Mouse (Mus musculus) liver, embryonic 16.5 days (tissue): Measurements from ENCODE around the gene Pgf. TPM values are rescaled to one million over a fixed set of nuclear protein-coding genes. Genes with fewer than 3 reads are reported as not detected.

Source experiments
- ATAC-seq: fragments of 200-750 bp; cut with Nextera tagmentation; 2 replicates; pipeline ENCODE4 v1.8.0; 2017; ENCODE audit warnings: low read depth, mild to moderate bottlenecking, moderate number of reproducible peaks, moderate library complexity
- H3K27ac ChIP-seq: fragments of 300-500 bp; sonication (generic); 2 replicates; pipeline ENCODE4 v1.5.1; 2014; ENCODE audit warnings: mild to moderate bottlenecking, low read length
- H3K27me3 ChIP-seq: fragments of 300-500 bp; sonication (generic); 2 replicates; pipeline ENCODE4 v1.6.1; 2014; ENCODE audit warnings: low read depth, low read length, mixed read lengths; ENCODE audit not compliant: control insufficient read depth, insufficient read depth
- H3K36me3 ChIP-seq: fragments of 300-500 bp; sonication (generic); 2 replicates; pipeline ENCODE4 v1.6.1; 2014; ENCODE audit warnings: mild to moderate bottlenecking; ENCODE audit not compliant: control insufficient read depth, insufficient read depth
- H3K4me1 ChIP-seq: fragments of 300-500 bp; sonication (generic); 2 replicates; pipeline ENCODE4 v1.6.1; 2014; ENCODE audit warnings: low read depth, low read length, mixed read lengths; ENCODE audit not compliant: control insufficient read depth
- H3K4me2 ChIP-seq: fragments of 300-500 bp; sonication (generic); 2 replicates; pipeline ENCODE4 v1.6.1; 2014; ENCODE audit warnings: low read depth, low read length, mixed read lengths
- H3K4me3 ChIP-seq: fragments of 300-500 bp; sonication (generic); 2 replicates; pipeline ENCODE4 v1.5.1; 2014; ENCODE audit warnings: low read depth, mild to moderate bottlenecking, low read length
- H3K9ac ChIP-seq: fragments of 300-500 bp; sonication (generic); 2 replicates; pipeline ENCODE4 v1.6.1; 2014; ENCODE audit warnings: low read depth, low read length
- H3K9me3 ChIP-seq: fragments of 300-500 bp; sonication (generic); replicated peaks from 2 replicates; pipeline ENCODE4 v1.6.1; 2016; ENCODE audit warnings: low read length; ENCODE audit not compliant: control insufficient read depth
- WGBS: fragments of 180-500 bp; shearing (Covaris S2); extraction: QIAGEN DNeasy Blood & Tissue Kit; methylation state at CpG from one replicate; pipeline ENCODE4 v1.1.7; 2014; ENCODE audit not compliant: insufficient replicate concordance; 5-methylcytosine and 5-hydroxymethylcytosine counted together
- polyA plus RNA-seq: library from polyadenylated mRNA; unstranded; fragments of >200 nt; fragmentation: Nextera tagmentation; extraction: Ambion mirVana; gene quantifications from 2 replicates; pipeline ENCODE4 v1.2.1, GENCODE M21; 2015

The Pgf gene
- polyA plus RNA-seq, 1 experiment from 2014 or later, result 0.57 TPM

DNA sequence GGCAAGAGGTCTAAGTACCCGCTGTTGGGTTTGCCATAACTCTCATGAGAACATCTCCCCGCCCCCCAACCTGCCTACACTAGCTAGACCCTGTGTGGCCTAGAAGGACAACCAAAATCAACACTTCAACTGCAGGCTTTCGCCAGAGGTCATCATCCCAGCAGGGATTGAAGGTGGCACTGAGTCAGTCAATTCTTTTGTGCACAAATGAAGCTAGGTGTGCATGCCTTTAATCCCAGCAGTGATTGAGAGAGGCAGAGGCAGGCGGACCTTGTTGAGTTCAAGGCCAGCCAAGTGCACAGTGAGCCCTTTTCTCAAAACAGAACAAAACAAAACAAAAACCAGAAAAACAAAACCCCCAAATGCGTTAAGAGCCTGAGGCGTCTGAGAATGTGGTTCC is 36.5 kb downstream of the Pgf start:
- Histone ChIP-seq H3K4me3 (no peak overlapping the region), H3K36me3 (no peaks in the 10 kb centered on the region), H3K9me3 (no peaks in the 10 kb centered on the region), H3K27ac (no peak overlapping the region), H3K4me1 (no peaks in the 10 kb centered on the region), H3K4me2 (no peak overlapping the region), H3K27me3 (no peaks in the 10 kb centered on the region), H3K9ac (no peak overlapping the region)
- 66% methylated on average over 6 of the region's 6 CpGs for WGBS
- ATAC-seq, result no peak

DNA sequence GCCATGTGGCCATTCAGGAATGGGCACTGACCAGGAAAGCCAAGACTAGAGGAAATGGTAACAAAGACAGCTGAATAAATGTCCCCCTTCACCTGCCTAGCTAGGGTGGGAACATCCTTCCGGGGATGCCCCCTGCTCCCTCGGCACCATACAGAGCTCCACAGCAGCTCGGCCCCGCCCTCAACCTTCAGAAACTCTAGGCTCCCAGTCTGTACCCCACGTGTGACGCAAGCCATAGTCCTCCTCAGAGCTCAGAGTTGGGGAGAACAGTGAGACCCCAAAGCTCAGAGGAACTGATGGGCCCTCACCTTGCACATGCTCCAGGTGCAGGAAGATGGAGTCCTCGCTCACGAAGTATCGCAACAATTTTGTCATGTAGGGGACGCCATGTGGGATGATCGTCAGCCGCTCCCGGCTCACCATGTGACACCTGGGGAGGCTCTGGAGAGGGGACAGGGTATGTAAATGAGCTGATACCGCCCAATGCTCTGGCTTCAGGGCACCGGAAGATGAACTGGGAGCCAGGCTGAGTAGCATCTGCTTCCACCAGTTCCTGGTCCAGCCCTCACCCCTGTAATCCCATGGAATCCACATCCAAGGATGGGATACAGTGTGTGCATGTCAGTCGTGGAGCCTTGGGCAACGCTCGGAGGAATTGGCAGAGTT is 37.4 kb downstream of the Pgf start:
- Histone ChIP-seq H3K4me2 (no peak overlapping the region), H3K27ac (no peak overlapping the region), H3K9me3 (no peaks in the 10 kb centered on the region), H3K36me3 (0 out of 2 replicates have a peak, but pooled peaks cover 3% of the 10 kb centered on the region), H3K27me3 (no peaks in the 10 kb centered on the region), H3K4me3 (no peak overlapping the region), H3K4me1 (no peaks in the 10 kb centered on the region), H3K9ac (no peak overlapping the region)
- ATAC-seq, result no peak
- 35% methylated on average over 18 of the region's 18 CpGs for WGBS

DNA sequence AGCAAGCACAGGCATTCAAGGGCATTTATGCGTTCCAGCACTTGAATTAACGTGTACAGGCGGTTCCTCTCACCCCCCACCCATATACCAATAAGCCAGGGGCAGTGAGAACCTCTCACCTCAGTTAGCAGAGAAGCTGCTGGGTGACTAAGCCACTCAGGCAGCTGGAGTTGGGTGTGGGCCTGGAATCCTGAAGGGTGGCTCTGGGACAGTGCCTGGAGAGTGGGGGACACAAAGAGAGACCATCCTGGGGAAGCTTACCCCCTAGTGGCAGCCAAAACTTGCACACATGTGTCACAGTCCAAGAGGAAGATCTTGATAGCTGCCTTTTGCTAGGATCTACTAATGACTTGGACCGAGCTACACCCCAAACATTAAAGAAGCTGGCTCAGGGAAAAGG is 41.0 kb downstream of the Pgf start:
- 69% methylated on average over 4 of the region's 4 CpGs for WGBS
- H3K27ac ChIP-seq, result no peak overlapping the region
- no peak for ATAC-seq

DNA sequence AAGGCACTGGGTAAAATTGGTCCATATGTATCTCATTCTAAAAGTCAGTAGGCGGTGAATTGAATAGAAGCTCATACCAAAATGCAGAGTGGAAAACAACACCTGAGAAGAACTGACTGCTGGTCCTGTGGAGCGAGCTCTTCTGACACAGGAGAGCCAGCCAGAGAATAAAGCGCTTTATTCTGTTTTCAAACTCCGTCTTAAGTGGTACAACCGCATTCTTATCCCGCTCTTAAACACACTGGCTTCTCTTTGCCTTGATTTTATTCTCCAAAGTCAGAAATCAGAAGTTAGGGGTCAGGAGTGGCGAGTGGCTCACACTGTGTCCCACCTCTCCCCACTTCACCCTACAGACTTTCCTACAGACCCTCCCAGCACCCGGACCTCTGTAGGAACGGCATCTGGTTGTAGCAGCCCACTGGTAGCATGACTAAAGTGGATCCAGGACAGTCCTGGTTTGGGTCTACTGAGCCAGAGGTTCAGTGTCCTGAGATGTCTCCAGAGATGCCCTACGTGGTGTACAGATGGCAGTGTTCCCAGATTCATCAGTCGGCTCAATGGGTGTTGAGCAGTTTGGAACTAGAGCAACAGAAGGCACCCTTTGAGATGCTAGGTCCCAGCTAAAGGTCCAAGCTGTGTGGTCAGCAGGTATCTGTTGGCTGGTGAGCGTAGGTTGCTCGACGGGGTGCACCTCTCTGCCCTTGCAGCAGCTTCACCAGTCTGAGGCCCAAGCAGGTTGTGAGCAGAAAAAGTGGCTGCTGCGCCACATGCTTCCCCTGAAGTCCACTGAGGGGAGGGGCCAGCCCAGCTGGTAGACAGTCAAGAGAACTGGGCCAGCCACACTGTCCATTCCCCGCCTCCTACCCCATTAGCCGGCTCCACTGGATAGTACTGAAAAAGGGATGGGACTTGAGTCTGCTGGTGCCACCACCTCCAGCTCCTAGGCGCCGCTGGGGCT is 41.8 kb downstream of the Pgf start:
- no peak overlapping the region for H3K27ac ChIP-seq
- no peaks in the 10 kb centered on the region for H3K27me3 ChIP-seq
- no peak for ATAC-seq
- no peak overlapping the region for H3K4me3 ChIP-seq
- H3K36me3 ChIP-seq, result peaks cover 30% of the 10 kb centered on the region
- no peak overlapping the region for H3K4me2 ChIP-seq
- H3K4me1 ChIP-seq, result no peaks in the 10 kb centered on the region
- WGBS, result 79% methylated on average over 19 of the region's 19 CpGs
- H3K9me3 ChIP-seq, result no peaks in the 10 kb centered on the region
- H3K9ac ChIP-seq, result no peak overlapping the region

More for the DNA sequence above, 41.0 kb downstream of the Pgf start:
- Histone ChIP-seq H3K9ac (no peak overlapping the region), H3K4me2 (no peak overlapping the region), H3K9me3 (no peaks in the 10 kb centered on the region), H3K4me1 (no peaks in the 10 kb centered on the region), H3K4me3 (no peak overlapping the region), H3K27me3 (no peaks in the 10 kb centered on the region), H3K36me3 (peaks cover 23% of the 10 kb centered on the region)

DNA sequence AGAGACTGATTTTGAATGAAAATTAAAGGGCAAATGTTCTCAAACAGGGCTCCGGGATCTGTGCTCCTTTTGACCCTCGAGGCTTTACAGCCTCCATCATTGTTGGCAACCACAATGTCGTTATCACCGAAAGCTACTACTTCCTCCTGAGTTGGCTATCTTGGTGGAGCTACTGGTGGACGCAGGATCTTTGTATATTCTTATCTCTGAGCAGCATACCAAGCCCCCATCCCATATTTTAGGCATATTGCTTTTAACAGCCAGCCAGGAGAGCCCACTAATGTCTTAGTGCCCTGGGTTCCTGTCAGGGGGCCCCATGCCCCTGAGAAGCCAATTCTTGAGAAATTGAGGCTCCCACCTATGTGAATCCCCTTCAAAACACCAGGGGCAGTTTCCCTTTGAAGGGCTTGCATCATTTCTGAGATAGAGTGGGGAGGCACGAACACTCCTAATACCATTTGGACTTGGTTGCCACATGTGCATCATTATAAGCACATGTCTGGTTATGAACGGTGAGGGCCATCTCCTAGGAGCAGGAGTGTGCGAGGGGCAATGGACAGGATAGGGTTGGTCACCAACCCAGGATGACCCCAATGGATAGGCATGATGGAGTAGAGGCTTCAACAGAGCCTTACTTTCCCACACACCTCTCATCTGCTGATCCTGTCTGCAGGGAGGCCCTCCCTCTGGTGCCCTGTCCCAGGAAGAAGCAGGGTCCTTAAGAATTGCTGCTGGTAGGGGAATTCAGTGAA is 43.4 kb downstream of the Pgf start:
- Histone ChIP-seq H3K4me2 (no peak overlapping the region), H3K36me3 (peaks cover 45% of the 10 kb centered on the region), H3K9ac (no peak overlapping the region), H3K27me3 (no peaks in the 10 kb centered on the region), H3K27ac (no peak overlapping the region), H3K4me1 (no peaks in the 10 kb centered on the region), H3K9me3 (no peaks in the 10 kb centered on the region), H3K4me3 (no peak overlapping the region)
- WGBS, result 31% methylated on average over 8 of the region's 8 CpGs
- ATAC-seq, result no peak

DNA sequence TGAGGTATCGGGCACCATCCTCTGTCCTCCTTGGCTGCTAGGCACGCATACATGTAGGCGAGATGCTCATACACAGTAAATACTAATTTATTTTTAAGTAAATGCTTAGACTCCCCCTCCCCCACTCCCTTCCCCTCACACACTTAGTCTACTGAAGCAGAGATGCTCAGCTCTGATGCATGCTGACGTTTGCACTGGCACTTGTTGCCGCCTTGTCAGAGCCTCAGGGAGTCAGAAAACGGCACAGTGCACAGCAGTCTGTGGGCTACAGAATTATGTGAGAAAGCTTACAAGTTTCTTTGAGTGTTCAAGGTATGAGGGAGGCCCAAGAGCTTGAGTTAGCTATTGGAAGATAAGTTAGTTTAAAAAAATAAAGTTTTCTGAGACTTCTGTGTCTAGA is 46.2 kb downstream of the Pgf start:
- Histone ChIP-seq H3K9ac (no peak overlapping the region), H3K27me3 (no peaks in the 10 kb centered on the region), H3K4me1 (no peaks in the 10 kb centered on the region), H3K27ac (no peak overlapping the region), H3K9me3 (no peaks in the 10 kb centered on the region), H3K4me2 (no peak overlapping the region), H3K4me3 (no peak overlapping the region), H3K36me3 (peaks cover 54% of the 10 kb centered on the region)
- ATAC-seq, result no peak
- WGBS, result 81% methylated on average over 6 of the region's 6 CpGs

DNA sequence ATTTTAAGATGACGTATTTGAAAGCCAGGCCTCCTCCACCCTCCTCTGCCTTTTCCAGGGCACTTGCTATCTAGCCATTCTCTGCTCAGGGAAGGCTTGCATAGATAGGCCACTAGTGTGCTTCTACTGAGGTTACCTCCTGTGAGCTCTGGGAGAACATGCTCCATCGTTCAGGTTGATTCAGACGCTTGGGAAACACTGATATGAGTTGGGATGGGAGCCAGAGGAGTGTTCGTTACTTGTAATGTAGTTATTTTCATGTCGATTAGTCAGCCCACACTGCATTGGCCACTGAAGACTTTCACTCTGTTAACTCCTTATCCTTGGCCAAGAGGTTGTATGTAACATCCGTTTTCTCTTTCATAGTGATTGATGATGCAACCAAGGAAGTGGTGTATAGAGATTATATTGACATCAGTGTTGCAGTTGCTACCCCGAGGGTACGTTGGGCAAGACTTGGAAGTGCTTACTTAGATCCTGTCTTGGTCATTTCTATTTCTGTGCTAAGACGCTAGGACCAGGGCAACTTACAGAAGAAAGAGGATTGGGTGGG is 48.1 kb downstream of the Pgf start:
- WGBS, result 81% methylated on average over 9 of the region's 9 CpGs
- Histone ChIP-seq H3K4me1 (no peaks in the 10 kb centered on the region), H3K4me2 (no peak overlapping the region), H3K4me3 (no peak overlapping the region), H3K27ac (no peak overlapping the region), H3K9ac (no peak overlapping the region), H3K36me3 (peaks cover 55% of the 10 kb centered on the region), H3K9me3 (no peaks in the 10 kb centered on the region), H3K27me3 (no peaks in the 10 kb centered on the region)
- ATAC-seq, result 0 out of 2 replicates have a peak, but pooled peaks have one; percentile 16

DNA sequence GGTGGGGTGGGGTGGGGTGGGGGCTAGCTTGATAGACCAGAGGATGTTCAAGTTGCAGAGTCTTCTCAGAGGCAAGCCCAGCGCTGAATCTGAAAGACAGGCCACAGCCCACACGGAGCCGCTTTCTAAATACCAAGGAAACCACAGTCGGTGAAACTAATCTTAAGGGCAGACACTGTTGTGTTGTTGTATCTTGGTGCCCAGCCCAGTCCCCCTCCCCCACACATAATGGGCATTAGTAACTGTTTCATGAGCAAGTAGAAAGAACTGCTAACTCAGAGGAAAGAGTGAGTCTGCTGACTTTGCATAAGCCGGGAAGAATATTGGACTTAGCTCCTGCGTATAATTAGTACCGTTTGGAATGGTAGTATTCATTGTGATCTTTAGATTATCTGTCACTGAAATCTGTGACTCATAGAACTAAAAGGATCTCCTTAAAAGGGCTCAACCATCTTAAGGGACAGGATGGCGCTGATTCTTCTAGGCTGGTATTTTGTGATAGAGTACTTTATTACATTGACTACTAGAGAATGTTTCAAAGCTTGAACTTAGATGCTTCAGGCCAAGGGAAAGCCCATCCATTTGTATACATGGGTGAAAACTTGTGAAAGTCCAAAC is 50.5 kb downstream of the Pgf start:
- ATAC-seq, result no peak
- no peak overlapping the region for H3K4me2 ChIP-seq
- no peak overlapping the region for H3K27ac ChIP-seq
- H3K27me3 ChIP-seq, result no peaks in the 10 kb centered on the region
- peaks cover 64% of the 10 kb centered on the region for H3K36me3 ChIP-seq
- H3K9me3 ChIP-seq, result no peaks in the 10 kb centered on the region
- no peak overlapping the region for H3K9ac ChIP-seq
- H3K4me3 ChIP-seq, result no peak overlapping the region
- WGBS, result 71% methylated on average over 8 of the region's 8 CpGs
- no peaks in the 10 kb centered on the region for H3K4me1 ChIP-seq
